Mouse (Mus musculus): ENCODE results near the gene Auts2. TPM values are rescaled to one million over a fixed set of nuclear protein-coding genes. Genes with fewer than 3 reads are reported as not detected.

The Auts2 gene
- polyA plus RNA-seq, 1 experiment from 2014 or later, result 73.6 TPM

DNA sequence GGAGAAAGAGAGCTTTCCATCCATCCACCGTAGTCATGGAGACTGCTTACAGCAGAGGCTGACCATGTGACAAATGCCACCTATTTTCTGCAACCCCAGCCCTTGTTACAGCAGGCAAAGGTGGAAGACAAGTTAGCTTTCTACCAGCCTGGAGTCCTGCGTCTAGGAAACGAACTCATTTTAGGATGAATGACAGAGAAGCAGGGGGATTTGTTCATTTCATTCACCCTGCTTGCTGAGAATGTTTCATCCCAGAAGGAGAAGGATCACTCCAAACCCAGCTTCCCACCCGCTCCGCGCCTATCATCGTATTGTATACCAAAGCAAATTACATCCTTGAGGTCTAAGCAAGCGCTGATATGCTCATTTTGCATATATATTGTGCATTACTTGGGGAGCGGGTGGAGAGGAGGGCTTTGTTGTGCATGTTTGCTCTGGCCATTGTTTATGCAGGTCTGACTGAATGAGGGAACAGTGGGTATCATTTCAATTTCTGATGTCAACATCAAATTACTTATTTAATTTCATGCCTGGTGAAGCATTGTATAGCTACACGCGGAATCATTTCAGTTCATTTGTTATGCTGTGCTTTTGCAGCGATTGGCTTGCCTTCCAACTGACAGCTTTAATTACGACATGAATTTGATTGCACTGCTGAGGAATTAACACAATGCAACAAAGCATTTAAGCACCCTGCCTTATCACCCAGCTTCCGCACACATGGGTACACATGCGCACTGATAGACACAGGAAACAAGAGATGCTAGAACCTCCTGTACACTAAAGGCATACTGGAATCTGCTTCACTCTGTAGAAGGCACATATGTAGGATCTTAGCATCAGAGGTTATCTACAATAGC, 509.4 kb downstream of the Auts2 start:
- H3K27me3 ChIP-seq, result no peaks in the 10 kb centered on the region
- no peak overlapping the region for H3K4me2 ChIP-seq (replicated peaks)
- ATAC-seq (ENCODE audit: insufficient number of reproducible peaks, insufficient read depth, low FRiP score, low TSS enrichment), result no peak
- WGBS, result 79% methylated on average over 15 of the region's 15 CpGs
- H3K9ac ChIP-seq, result no peak overlapping the region
- H3K4me3 ChIP-seq, result no peak overlapping the region
- H3K4me1 ChIP-seq, result peaks cover 10% of the 10 kb centered on the region; the same call in 1 of the 2 replicates
- H3K36me3 ChIP-seq, result no peaks in the 10 kb centered on the region
- H3K27ac ChIP-seq, result no peak overlapping the region
- H3K9me3 ChIP-seq, result no peaks in the 10 kb centered on the region

DNA sequence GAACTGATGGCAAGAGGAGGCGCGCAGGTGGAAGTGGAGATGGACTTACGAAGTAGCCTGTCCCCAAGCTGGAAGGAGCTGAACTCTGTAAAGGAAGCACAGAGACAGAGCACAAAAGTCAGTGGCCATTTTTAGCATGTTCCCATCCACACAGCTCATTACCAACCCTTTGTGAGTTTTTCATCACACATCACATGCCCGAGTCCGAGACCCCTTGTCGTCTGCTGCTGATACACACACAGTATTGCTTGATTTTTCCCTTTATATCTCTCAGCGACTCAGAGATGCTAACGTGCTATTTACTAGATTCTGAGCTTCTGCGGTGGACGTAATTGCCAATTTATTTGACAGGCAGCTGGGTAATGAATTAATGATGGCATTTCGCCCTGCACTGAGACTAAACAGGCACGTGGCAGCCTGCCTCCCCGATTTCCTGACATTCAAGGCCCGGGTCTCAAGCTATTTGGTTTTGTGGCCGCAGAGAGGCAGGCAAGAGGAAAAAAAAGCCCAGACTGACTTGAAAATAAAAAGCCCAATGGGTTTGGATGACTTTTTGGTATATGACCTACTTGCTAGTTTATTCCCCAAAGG, 512.1 kb downstream of the Auts2 start:
- no peak overlapping the region for H3K9ac ChIP-seq
- no peak overlapping the region for H3K4me2 ChIP-seq (replicated peaks)
- ATAC-seq (ENCODE audit: insufficient number of reproducible peaks, insufficient read depth, low FRiP score, low TSS enrichment), result no peak
- H3K9me3 ChIP-seq, result no peaks in the 10 kb centered on the region
- WGBS, result 50% methylated on average over 15 of the region's 15 CpGs
- no peaks in the 10 kb centered on the region for H3K36me3 ChIP-seq
- no peak overlapping the region for H3K4me3 ChIP-seq
- H3K27me3 ChIP-seq, result no peaks in the 10 kb centered on the region
- H3K4me1 ChIP-seq, result peaks cover 15% of the 10 kb centered on the region; the same call in 1 of the 2 replicates
- no peak overlapping the region for H3K27ac ChIP-seq

DNA sequence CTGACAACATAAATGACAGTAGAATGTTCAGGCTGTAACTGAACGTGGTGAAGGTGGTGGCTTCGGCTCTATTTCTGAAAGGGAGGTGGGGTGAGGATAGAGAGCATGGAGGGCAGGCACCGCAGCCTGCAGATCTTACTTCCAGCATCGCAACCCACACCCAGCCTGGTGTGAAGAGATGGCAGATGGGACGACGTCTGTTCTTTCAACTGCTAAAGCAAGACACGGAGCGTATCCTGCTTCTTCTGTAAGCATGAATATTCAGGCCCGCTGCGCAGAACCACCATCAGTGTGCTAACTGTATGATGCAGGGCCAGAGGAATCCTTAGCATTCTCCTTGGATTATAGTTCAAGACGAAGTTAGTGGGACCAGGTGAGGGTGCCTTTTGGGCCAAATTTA, 513.5 kb downstream of the Auts2 start:
- Histone ChIP-seq H3K27ac (no peak overlapping the region), H3K9ac (no peak overlapping the region), H3K9me3 (no peaks in the 10 kb centered on the region), H3K27me3 (no peaks in the 10 kb centered on the region), H3K4me2 (replicated peaks) (no peak overlapping the region), H3K4me1 (peaks cover 15% of the 10 kb centered on the region; the same call in 1 of the 2 replicates), H3K4me3 (no peak overlapping the region), H3K36me3 (no peaks in the 10 kb centered on the region)
- no peak for ATAC-seq (ENCODE audit: insufficient number of reproducible peaks, insufficient read depth, low FRiP score, low TSS enrichment)
- 72% methylated on average over 11 of the region's 11 CpGs for WGBS

DNA sequence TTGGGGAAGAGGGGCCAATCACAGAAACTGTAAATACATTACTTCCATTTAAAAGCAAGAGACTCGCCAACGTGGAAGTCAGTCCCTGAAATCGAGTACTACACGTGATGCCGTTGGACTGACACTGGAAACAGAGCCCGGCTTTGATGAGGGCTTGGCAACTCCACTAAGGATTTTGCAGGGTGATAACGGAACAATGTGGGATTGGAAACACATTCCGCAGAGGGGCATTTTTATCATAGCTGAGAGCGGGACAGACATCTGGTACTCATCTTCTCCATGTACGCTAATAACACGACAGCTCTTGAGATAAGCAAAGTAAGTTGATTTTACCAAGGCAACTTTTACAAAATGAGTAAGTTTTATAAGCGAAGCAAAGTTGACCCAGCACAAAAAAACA, 514.1 kb downstream of the Auts2 start:
- Histone ChIP-seq H3K27ac (no peak overlapping the region), H3K36me3 (no peaks in the 10 kb centered on the region), H3K4me2 (replicated peaks) (no peak overlapping the region), H3K27me3 (no peaks in the 10 kb centered on the region), H3K9me3 (no peaks in the 10 kb centered on the region), H3K4me3 (no peak overlapping the region), H3K9ac (no peak overlapping the region), H3K4me1 (peaks cover 15% of the 10 kb centered on the region; the same call in 1 of the 2 replicates)
- WGBS, result 26% methylated on average over 12 of the region's 12 CpGs
- no peak for ATAC-seq (ENCODE audit: insufficient number of reproducible peaks, insufficient read depth, low FRiP score, low TSS enrichment)

DNA sequence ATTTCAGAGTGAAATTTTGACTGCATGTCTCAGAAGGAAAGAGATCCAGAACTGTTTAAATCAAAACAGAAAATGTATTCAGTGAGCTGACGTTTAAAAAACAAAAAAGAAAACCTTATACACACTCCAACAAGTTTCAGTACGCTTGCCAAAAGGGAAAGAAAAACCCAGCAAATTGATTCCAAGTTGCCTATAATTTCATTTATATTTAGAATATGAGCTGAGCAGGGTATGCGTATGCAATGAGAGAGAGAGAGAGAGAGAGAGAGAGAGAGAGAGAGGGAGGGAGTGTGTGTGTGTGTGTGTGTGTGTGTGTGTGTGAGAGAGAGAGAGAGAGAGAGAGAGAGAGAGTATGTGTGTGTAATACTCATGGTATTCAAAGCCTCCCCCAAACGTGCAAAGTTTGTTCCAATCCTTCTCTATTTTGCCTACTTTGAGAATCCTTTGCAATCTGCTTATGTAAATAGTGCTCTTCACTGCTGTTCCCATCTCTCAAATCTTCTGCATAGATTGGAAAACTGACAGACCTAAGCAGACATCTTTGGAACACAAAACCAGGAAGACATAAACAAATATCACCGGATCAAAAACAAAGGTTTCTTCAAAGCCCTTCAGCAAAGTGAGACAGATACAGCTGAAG, 515.2 kb downstream of the Auts2 start:
- no peaks in the 10 kb centered on the region for H3K27me3 ChIP-seq
- no peak overlapping the region for H3K27ac ChIP-seq
- no peak for ATAC-seq (ENCODE audit: insufficient number of reproducible peaks, insufficient read depth, low FRiP score, low TSS enrichment)
- H3K4me3 ChIP-seq, result no peak overlapping the region
- no peak overlapping the region for H3K9ac ChIP-seq
- WGBS, result 61% methylated on average over 5 of the region's 5 CpGs
- no peaks in the 10 kb centered on the region for H3K9me3 ChIP-seq
- peaks cover 15% of the 10 kb centered on the region; the same call in 1 of the 2 replicates for H3K4me1 ChIP-seq
- H3K36me3 ChIP-seq, result no peaks in the 10 kb centered on the region
- H3K4me2 ChIP-seq (replicated peaks), result no peak overlapping the region

DNA sequence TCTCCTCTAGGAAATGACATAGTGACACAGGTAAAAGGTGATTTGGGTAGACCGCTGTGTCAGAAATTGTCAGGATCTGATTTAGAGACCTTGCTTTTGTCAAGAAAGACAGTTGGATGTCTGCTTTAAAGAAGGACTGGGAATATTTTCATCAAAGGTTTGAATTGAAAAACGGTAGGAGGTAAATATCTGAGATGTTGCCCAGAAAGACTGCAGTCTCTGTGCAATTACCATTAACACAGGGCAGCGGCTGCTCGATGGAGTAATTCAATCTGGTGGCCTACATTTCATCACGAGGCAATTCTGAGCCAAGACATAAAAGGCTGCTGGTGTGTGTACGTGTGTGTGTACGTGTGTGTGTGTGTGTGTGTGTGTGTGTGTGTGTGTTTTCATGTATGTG, 529.8 kb downstream of the Auts2 start:
- H3K4me2 ChIP-seq (replicated peaks), result no peak overlapping the region
- 59% methylated on average over 7 of the region's 7 CpGs for WGBS
- H3K36me3 ChIP-seq, result no peaks in the 10 kb centered on the region
- H3K9ac ChIP-seq, result no peak overlapping the region
- no peaks in the 10 kb centered on the region for H3K9me3 ChIP-seq
- no peak for ATAC-seq (ENCODE audit: insufficient number of reproducible peaks, insufficient read depth, low FRiP score, low TSS enrichment)
- no peak overlapping the region for H3K27ac ChIP-seq
- no peaks in the 10 kb centered on the region for H3K27me3 ChIP-seq
- no peaks in the 10 kb centered on the region for H3K4me1 ChIP-seq
- H3K4me3 ChIP-seq, result no peak overlapping the region

DNA sequence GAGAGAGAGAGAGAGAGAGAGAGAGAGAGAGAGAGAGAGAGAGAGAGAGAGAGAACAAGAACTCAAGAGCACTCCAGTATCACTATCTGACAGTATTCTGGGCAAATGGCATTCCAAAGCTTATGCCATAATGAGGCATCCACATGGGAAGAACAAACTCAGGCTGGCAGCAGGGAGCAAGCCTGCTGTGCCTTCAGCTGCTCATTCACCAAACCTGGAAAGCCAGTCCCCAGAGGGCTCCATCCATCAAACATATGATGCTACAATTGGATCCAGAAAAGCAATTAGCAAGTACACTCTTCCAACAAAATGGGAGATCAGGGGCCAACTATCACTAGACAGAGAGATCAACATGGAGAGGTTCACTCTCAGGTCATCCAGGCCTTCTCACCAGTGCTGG, 531.3 kb downstream of the Auts2 start:
- Histone ChIP-seq H3K27ac (no peak overlapping the region), H3K36me3 (no peaks in the 10 kb centered on the region), H3K27me3 (no peaks in the 10 kb centered on the region), H3K4me1 (no peaks in the 10 kb centered on the region), H3K4me3 (no peak overlapping the region), H3K9me3 (no peaks in the 10 kb centered on the region), H3K4me2 (replicated peaks) (no peak overlapping the region), H3K9ac (no peak overlapping the region)
- no peak for ATAC-seq (ENCODE audit: insufficient number of reproducible peaks, insufficient read depth, low FRiP score, low TSS enrichment)

DNA sequence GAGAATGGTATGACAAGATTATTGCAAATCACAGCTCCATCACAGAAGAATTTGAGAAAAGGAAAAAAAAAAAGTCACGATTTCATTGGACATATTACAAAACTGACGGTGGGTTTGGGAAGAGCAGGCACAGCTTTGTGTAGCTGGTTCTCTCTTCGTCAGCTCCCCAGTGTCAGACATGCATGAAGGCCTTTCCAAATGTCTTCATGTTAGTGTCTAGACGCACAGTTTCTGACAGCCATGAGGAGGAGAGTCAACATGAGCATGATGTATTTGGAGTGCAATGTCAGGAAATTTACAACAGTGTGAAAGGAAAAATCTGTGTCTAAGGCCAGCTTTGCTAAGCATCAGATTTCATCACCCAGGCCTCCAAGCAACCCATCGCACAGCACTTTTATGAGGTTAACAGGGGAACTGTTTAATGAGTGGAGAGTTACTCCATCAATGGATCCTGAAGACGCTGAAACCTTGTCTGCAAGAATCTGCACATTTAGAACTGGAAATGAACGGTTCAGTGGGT, 534.4 kb downstream of the Auts2 start:
- ATAC-seq (ENCODE audit: insufficient number of reproducible peaks, insufficient read depth, low FRiP score, low TSS enrichment), result no peak
- WGBS, result 65% methylated on average over 7 of the region's 7 CpGs

DNA sequence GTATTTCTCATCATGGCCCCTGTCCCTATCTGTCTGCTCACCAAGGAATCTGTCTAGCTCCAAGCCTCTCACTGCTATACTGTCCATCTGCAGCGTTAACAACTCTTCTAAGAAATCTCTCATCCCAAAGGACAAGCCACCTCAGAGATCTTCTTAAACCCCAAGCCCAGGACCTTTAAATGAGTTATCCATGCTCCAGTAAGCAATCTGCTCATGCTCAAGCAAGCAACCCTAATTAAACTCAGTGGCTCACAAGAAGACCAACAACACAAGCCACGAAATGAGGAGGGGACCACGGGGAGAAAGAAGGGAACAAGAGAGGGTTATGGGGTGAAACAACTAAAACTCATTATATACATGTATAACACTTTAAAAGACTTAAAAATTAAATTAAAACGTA, 535.2 kb downstream of the Auts2 start:
- WGBS, result 88% methylated on average over 4 of the region's 4 CpGs
- ATAC-seq (ENCODE audit: insufficient number of reproducible peaks, insufficient read depth, low FRiP score, low TSS enrichment), result no peak

More for the DNA sequence above, 534.4 kb downstream of the Auts2 start:
- no peak overlapping the region for H3K27ac ChIP-seq
- H3K9ac ChIP-seq, result no peak overlapping the region
- no peaks in the 10 kb centered on the region for H3K4me1 ChIP-seq
- H3K4me2 ChIP-seq (replicated peaks), result no peak overlapping the region
- H3K27me3 ChIP-seq, result no peaks in the 10 kb centered on the region
- no peak overlapping the region for H3K4me3 ChIP-seq
- no peaks in the 10 kb centered on the region for H3K9me3 ChIP-seq
- H3K36me3 ChIP-seq, result no peaks in the 10 kb centered on the region

DNA sequence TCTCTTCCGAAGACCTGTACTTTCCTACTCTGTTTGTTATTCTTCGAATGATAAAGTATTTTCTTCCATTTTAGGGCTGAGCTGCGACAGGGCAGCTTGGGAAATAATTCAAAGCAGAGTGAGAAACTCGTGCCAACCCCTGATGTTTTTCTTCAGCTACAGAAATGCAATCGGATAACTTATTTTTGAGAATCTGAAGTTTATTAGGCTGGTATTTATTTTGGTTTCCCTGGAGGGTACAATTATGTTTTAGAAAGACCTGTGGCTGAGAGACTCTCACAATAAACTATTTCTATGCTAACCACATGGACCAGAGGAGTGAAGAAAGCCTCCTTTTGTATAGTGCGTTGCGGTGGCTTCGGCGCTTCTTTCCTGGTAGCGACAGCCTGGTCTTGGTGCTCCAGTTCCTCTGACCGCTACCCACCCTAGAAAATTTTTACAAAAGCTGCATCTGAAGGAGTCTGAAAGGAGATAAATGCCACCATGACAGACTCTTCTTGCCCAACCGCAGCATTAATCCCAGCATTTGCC, 550.4 kb downstream of the Auts2 start:
- no peaks in the 10 kb centered on the region for H3K36me3 ChIP-seq
- no peaks in the 10 kb centered on the region for H3K9me3 ChIP-seq
- H3K27me3 ChIP-seq, result no peaks in the 10 kb centered on the region
- H3K27ac ChIP-seq, result peak overlapping the region; percentile 85
- no peak overlapping the region for H3K4me3 ChIP-seq
- peak; percentile 35; the same call in 1 of the 2 replicates for ATAC-seq (ENCODE audit: insufficient number of reproducible peaks, insufficient read depth, low FRiP score, low TSS enrichment)
- no peak overlapping the region for H3K9ac ChIP-seq
- peaks cover 21% of the 10 kb centered on the region for H3K4me1 ChIP-seq
- 35% methylated on average over 12 of the region's 12 CpGs for WGBS
- H3K4me2 ChIP-seq (replicated peaks), result peak overlapping the region; percentile 15; the same call in 1 of the 2 replicates

More for the DNA sequence above, 535.2 kb downstream of the Auts2 start:
- Histone ChIP-seq H3K4me2 (replicated peaks) (no peak overlapping the region), H3K9ac (no peak overlapping the region), H3K27me3 (no peaks in the 10 kb centered on the region), H3K36me3 (no peaks in the 10 kb centered on the region), H3K27ac (no peak overlapping the region), H3K9me3 (no peaks in the 10 kb centered on the region), H3K4me3 (no peak overlapping the region), H3K4me1 (no peaks in the 10 kb centered on the region)

DNA sequence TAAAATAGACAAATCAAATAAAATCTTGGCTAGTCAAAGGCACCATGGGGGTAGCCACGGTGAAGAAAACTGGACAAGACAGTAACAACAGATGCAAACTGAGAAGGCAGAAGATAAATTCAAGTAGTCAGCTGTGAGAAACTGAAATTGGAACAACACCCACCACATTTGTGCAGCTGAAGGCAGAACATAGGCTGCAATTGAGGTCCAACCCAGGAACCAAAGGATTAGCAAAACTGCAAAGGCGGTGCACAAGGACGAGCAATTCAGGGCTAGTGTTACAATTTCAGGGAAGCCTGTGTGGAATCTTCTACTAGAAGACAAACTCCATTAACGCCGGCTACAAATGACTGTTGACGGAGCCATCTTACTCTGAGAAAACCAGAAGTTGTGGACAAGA, 550.9 kb downstream of the Auts2 start:
- H3K27ac ChIP-seq, result peak overlapping the region; percentile 85
- no peaks in the 10 kb centered on the region for H3K36me3 ChIP-seq
- H3K9ac ChIP-seq, result no peak overlapping the region
- WGBS, result 37% methylated on average over 6 of the region's 6 CpGs
- no peaks in the 10 kb centered on the region for H3K27me3 ChIP-seq
- no peak overlapping the region for H3K4me3 ChIP-seq
- H3K4me1 ChIP-seq, result peaks cover 21% of the 10 kb centered on the region
- H3K4me2 ChIP-seq (replicated peaks), result peak overlapping the region; percentile 11; the same call in 1 of the 2 replicates
- H3K9me3 ChIP-seq, result no peaks in the 10 kb centered on the region
- no peak for ATAC-seq (ENCODE audit: insufficient number of reproducible peaks, insufficient read depth, low FRiP score, low TSS enrichment)
